Mouse (Mus musculus) heart, postnatal 14 days (tissue): ENCODE measurements around the gene Gm10762. TPM values are rescaled to one million over a fixed set of nuclear protein-coding genes. Genes with fewer than 3 reads are reported as not detected.

ENCODE experiments used
- DNase-seq, 2 experiments: peaks; one replicate each; pipeline ENCODE4 v3.0.0; 2021 to 2022
- intact Hi-C: fragments of 180-260 bp; cut with DNase I; formaldehyde crosslinking; loops from one replicate; pipeline ENCODE4 v1.15.1; 2025
- microRNA-seq, 2 experiments: library from miRNA; unstranded; fragments of <30 nt; microRNA quantifications; one replicate each; pipeline ENCODE4 v1.2.0; 2021 to 2022
- total RNA-seq, 2 experiments: library from RNA; stranded (reverse); gene quantifications; 2 replicates each; pipeline ENCODE4 v1.2.3; 2021

The Gm10762 gene
- total RNA-seq, 2 experiments from 2014 or later: 10.1 to 10.6 TPM

GRCm38 (mm10) chr2:128924799-128925198, 42.7 kb downstream of the Gm10762 start:
- DNase-seq: no peak
- intact Hi-C loops: no loop called here

Small RNA genes within 50 kb of the gene (microRNA-seq; reads per million reads assigned to microRNA genes)
- gene Gm22859: 0 reads per million in 2 experiments

Other genes with a start within 250 kb of the Gm10762 start
- gene Tmem87b, start 149.6 kb downstream of the Gm10762 start, total RNA-seq: 10 to 100 TPM; 23.3 to 23.4 TPM
- under 1 TPM; 0.73 to 0.98 TPM for gene Fbln7, start 104.7 kb downstream of the Gm10762 start, total RNA-seq
- 1 to 10 TPM; 3.2 to 4.3 TPM for gene Zc3h8, start 23.6 kb downstream of the Gm10762 start, total RNA-seq
- 1 to 10 TPM; 3.6 to 4.8 TPM for gene Zc3h6, start 323 bp downstream of the Gm10762 start, total RNA-seq
- gene Vinac1, start 80.4 kb upstream of the Gm10762 start, total RNA-seq: not detected
- gene Ttl, start 98.2 kb upstream of the Gm10762 start, total RNA-seq: 10 to 100 TPM; 14.0 to 17.3 TPM
- 10 to 100 TPM in 1 of 2 experiments, 1 to 10 TPM in 1; 9.9 to 10.3 TPM for gene Polr1b, start 133.3 kb upstream of the Gm10762 start, total RNA-seq
- gene Chchd5, start 162.0 kb upstream of the Gm10762 start, total RNA-seq: 10 to 100 TPM; 10.9 to 11.9 TPM
- 10 to 100 TPM; 14.0 to 16.8 TPM for gene Slc20a1, start 231.0 kb upstream of the Gm10762 start, total RNA-seq